Mouse (Mus musculus) layer of hippocampus, adult 11-12 months (tissue): ENCODE results near the gene Cnn3.

Source experiments
- DNase-seq: peaks from one replicate; pipeline ENCODE4 v3.0.0; 2022; ENCODE audit warnings: low spot score

Cnn3 gene

GRCm38 (mm10) chr3:121492026-121492425 is 65.7 kb downstream of the Cnn3 start:
- no peak for DNase-seq

GRCm38 (mm10) chr3:121493997-121494421 is 67.7 kb downstream of the Cnn3 start:
- DNase-seq = no peak

- peak; percentile 77 for DNase-seq
These were observed 73.9 kb downstream of the Cnn3 start for GRCm38 (mm10) chr3:121500225-121500624.

- no peak for DNase-seq
These were observed 74.4 kb downstream of the Cnn3 start for GRCm38 (mm10) chr3:121500734-121501133.

- no peak for DNase-seq
These were observed 78.7 kb downstream of the Cnn3 start for GRCm38 (mm10) chr3:121504927-121505487.

GRCm38 (mm10) chr3:121506175-121506574 is 79.9 kb downstream of the Cnn3 start:
- DNase-seq = no peak

- no peak for DNase-seq
These were observed 80.5 kb downstream of the Cnn3 start for GRCm38 (mm10) chr3:121506756-121507155.

GRCm38 (mm10) chr3:121507678-121508077 is 81.4 kb downstream of the Cnn3 start:
- no peak for DNase-seq
